Mouse (Mus musculus): ENCODE data around the gene Ece1. TPM values are rescaled to one million over a fixed set of nuclear protein-coding genes. Genes with fewer than 3 reads are reported as not detected.

The Ece1 gene
- polyA plus RNA-seq, 1 experiment: 22.6 TPM

GRCm38 (mm10) chr4:137930500-137931008 lies 68.5 kb downstream of the Ece1 start:
- peak; percentile 33 for DNase-seq (ENCODE audit: low read depth, low spot score)
- 8% methylated on average over 9 of the region's 9 CpGs for WGBS

DNA sequence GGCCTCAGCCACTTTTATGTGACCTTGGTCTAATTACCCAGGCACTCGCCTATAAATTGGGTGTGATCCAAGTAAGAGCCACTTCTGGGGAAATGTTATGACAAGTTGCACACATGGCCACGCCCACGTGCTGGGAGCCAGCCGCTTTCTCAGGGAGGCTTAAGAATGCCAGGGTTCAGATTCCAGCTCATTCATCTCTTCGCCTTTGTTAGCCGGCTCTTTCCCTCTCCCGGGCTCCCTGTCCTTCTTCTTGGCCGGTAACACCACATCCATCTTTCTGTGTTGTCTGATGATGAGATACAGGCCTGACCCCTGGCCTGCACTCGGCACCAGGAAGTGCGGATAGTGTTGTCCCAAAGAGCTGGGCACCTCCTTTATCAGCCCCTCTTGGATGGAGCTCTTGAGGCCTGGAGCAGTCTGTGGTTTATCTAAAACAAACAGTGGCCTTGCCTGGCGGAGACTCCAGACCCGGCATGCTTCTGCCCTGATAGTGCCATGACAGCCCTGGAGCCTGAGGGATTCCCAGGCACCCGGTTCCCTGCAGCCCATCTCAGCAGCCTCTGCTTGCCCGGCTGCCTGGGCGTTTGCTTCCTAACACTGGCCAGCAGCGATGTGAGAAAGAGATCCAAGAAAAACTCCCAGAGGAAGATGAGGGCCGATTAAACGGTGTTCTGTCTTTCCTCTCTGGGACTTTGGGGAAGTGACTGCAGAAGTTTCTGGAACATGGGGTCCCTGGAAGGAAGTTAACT lies 69.1 kb downstream of the Ece1 start:
- 11% methylated on average over 18 of the region's 18 CpGs for WGBS
- DNase-seq (ENCODE audit: low read depth, low spot score): peak; percentile 91

- no peak for DNase-seq (ENCODE audit: low read depth, low spot score)
- WGBS: 68% methylated on average over 6 of the region's 6 CpGs
Measured at GRCm38 (mm10) chr4:137932554-137933178, 70.6 kb downstream of the Ece1 start.

- WGBS: 77% methylated on average over 5 of the region's 5 CpGs
- DNase-seq (ENCODE audit: low read depth, low spot score): no peak
Measured at GRCm38 (mm10) chr4:137933328-137933727, 71.3 kb downstream of the Ece1 start.

DNA sequence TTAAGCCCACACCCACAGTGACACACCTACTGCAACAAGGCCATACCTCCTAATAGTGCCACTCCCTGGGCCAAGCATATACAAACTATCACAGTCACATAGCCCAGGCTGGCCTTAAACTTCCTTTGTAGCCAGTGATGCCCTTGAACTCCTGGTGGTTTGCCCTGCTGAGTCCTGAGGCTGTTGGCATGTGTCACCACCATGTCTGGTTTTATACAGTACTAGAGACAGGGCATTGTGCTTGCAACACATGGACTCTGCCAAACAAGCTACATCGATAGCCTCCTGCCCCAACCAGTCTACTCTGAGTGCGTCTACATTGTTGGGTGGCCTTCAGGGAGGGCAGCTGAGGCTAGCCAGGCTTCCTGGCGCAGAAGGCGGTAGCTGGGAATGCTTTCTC lies 74.1 kb downstream of the Ece1 start:
- DNase-seq (ENCODE audit: low read depth, low spot score): no peak
- WGBS: 90% methylated on average over 4 of the region's 4 CpGs

DNA sequence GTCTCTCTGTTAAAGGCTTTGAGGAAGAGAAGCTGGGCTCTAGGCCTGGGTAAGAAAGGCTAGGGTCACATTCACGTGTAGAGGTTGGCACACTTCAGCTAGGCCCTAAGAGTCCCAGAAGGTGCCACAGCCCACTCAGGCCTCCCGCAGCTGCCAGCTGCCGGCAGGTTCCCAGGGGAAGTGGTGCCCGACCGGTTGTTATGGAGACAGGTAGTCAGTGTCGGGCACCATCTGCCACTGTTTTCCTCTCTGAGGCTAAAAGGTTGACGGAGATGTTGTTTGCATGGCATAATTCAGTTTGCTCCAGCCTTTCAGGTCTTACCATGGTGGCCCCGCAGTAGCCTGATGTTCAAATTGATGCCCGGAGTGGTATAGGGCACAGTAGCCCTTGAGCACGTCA lies 78.0 kb downstream of the Ece1 start:
- WGBS: 84% methylated on average over 10 of the region's 10 CpGs

GRCm38 (mm10) chr4:137941131-137941844 lies 79.3 kb downstream of the Ece1 start:
- DNase-seq (ENCODE audit: low read depth, low spot score): no peak
- WGBS: 93% methylated on average over 12 of the region's 12 CpGs

More for the DNA sequence above, 78.0 kb downstream of the Ece1 start:
- no peak for DNase-seq (ENCODE audit: low read depth, low spot score)

GRCm38 (mm10) chr4:137941871-137942781 lies 80.1 kb downstream of the Ece1 start:
- no peak for DNase-seq (ENCODE audit: low read depth, low spot score)

GRCm38 (mm10) chr4:137942782-137943486 lies 80.9 kb downstream of the Ece1 start:
- no peak for DNase-seq (ENCODE audit: low read depth, low spot score)
- WGBS: 88% methylated on average over 9 of the region's 9 CpGs

More at GRCm38 (mm10) chr4:137941871-137942781, 80.1 kb downstream of the Ece1 start:
- WGBS: 71% methylated on average over 17 of the region's 17 CpGs

DNA sequence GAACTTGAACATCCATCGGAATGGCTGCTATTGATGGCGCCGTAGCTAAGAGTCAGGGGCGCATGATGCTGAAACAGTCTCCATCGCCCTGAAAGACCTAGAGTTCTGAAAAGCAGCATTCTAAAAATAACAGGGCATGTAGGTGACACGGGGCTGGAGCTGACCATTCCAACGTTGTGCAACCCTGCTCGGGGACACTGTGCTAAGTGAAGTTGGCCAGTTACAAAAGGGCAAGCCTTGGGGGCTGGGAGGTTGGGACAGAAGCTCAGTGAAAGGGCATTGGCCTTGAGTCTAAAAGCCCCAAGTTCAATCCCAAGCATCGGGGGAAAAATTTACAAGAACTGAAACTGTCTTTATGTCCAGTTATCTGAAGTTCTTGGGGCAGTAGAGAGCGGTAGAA lies 81.5 kb downstream of the Ece1 start:
- no peak for DNase-seq (ENCODE audit: low read depth, low spot score)
- 89% methylated on average over 10 of the region's 10 CpGs for WGBS

DNA sequence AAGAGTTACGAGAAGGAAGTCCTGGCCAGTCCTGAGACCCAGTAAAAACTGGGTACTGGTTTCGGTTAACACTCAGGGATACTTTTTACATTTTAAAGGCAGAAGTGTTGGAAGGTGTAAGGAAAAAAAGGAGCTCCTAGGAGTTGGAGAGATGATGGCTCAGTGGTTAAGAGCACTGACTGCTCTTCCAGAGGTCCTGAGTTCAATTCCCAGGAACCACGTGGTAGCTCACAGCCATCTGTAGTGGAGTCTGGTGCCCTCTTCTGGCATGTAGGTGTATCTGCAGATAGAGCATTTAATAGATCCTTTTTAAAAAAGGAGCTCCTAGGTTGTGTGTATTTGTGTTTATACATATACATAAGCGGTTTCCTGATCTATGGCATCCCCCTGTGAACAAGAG lies 83.3 kb downstream of the Ece1 start:
- DNase-seq (ENCODE audit: low read depth, low spot score): no peak
- 80% methylated on average over 4 of the region's 4 CpGs for WGBS

- no peak for DNase-seq (ENCODE audit: low read depth, low spot score)
- 72% methylated on average over 11 of the region's 11 CpGs for WGBS
Measured at GRCm38 (mm10) chr4:137946419-137946818, 84.4 kb downstream of the Ece1 start.

GRCm38 (mm10) chr4:137952840-137953239 lies 90.8 kb downstream of the Ece1 start:
- DNase-seq (ENCODE audit: low read depth, low spot score): peak; percentile 50
- WGBS: 33% methylated on average over 4 of the region's 4 CpGs

DNA sequence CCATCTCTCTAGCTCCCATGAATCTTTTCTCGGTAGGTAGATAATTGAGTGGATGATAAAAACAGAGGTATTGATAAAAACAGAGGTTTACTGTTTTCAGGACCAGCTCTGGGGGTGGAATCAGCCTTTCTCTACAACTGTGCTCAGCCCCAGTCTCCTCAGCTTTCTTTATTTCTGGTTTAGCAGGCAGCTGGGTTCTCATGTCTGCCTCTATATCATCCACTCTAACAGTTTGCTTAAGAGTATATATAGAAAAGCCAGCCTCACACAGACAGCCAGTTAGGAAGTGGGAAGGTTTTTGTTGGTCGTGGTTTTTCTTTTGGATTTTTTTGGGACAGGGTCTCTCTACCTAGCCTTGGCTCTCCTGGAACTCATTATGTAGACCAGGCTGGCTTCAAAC lies 92.1 kb downstream of the Ece1 start:
- DNase-seq (ENCODE audit: low read depth, low spot score): no peak
- WGBS: 93% methylated on average over 2 of the region's 2 CpGs

GRCm38 (mm10) chr4:137954926-137955396 lies 92.9 kb downstream of the Ece1 start:
- 68% methylated on average over 8 of the region's 8 CpGs for WGBS
- no peak for DNase-seq (ENCODE audit: low read depth, low spot score)

GRCm38 (mm10) chr4:137956260-137956659 lies 94.2 kb downstream of the Ece1 start:
- 92% methylated on average over 15 of the region's 15 CpGs for WGBS
- no peak for DNase-seq (ENCODE audit: low read depth, low spot score)

- 85% methylated on average over 13 of the region's 13 CpGs for WGBS
- DNase-seq (ENCODE audit: low read depth, low spot score): no peak
Measured at GRCm38 (mm10) chr4:137959889-137960665, 98.0 kb downstream of the Ece1 start.

DNA sequence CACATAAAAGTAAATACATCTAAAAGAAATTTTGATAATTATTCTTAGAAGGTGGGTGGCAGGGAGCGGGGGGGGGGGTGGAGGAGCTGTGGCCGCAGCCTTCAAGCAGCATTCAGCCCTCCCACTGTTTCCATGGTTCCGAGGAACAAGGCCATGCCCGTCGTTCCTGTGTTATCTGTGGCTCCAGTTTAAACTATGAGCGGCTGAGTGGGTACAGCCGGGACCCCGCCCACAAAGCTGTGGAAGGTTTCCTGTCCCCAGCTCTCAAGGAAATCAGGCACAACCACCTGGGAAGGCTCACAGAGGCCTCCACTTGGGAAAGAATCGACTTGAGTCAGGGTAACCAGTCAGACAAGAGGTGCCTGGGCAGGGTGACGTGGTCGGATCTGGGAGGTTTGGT lies 98.7 kb downstream of the Ece1 start:
- DNase-seq (ENCODE audit: low read depth, low spot score): no peak
- WGBS: 75% methylated on average over 11 of the region's 11 CpGs

All from large intestine, adult 2 months (tissue).